Mouse (Mus musculus) neural tube, embryonic 14.5 days (tissue): ENCODE results near the gene Rgl3. TPM values are rescaled to one million over a fixed set of nuclear protein-coding genes. Genes with fewer than 3 reads are reported as not detected.
A peak's percentile ranks its signal among the peaks of the same experiment; 100 is the strongest.

Experiments used
- ATAC-seq: fragments of 200-750 bp; cut with Nextera tagmentation; 2 replicates; pipeline ENCODE4 v1.8.0; 2017; ENCODE audit warnings: low read depth, mild to moderate bottlenecking, moderate TSS enrichment, moderate library complexity
- H3K27ac ChIP-seq: fragments of 300-500 bp; sonication (generic); 2 replicates; pipeline ENCODE4 v1.5.1; 2014; ENCODE audit warnings: low read depth, mild to moderate bottlenecking, control low read depth, low read length, moderate library complexity, mixed read lengths
- H3K27me3 ChIP-seq: fragments of 300-500 bp; sonication (generic); 2 replicates; pipeline ENCODE4 v1.6.1; 2014; ENCODE audit warnings: low read length; ENCODE audit not compliant: control insufficient read depth, insufficient read depth
- H3K36me3 ChIP-seq: fragments of 300-500 bp; sonication (generic); 2 replicates; pipeline ENCODE4 v1.6.1; 2014; ENCODE audit warnings: low read length, mixed read lengths; ENCODE audit not compliant: control insufficient read depth, insufficient read depth
- H3K4me1 ChIP-seq: fragments of 300-500 bp; sonication (generic); 2 replicates; pipeline ENCODE4 v1.6.1; 2014; ENCODE audit warnings: low read length; ENCODE audit not compliant: control insufficient read depth, insufficient read depth
- H3K4me2 ChIP-seq: fragments of 300-500 bp; sonication (generic); 2 replicates; pipeline ENCODE4 v1.6.1; 2014; ENCODE audit warnings: mild to moderate bottlenecking, low read depth, low read length, control low read depth
- H3K4me3 ChIP-seq: fragments of 300-500 bp; sonication (generic); 2 replicates; pipeline ENCODE4 v1.5.1; 2014; ENCODE audit warnings: low read depth, low read length, control low read depth, mixed read lengths
- H3K9ac ChIP-seq: fragments of 300-500 bp; sonication (generic); replicated peaks from 2 replicates; pipeline ENCODE4 v1.6.1; 2014; ENCODE audit warnings: low read depth, mild to moderate bottlenecking, control low read depth, low read length, mixed read lengths
- H3K9me3 ChIP-seq: fragments of 300-500 bp; sonication (generic); 2 replicates; pipeline ENCODE4 v1.6.1; 2016; ENCODE audit warnings: low read length; ENCODE audit not compliant: control insufficient read depth
- WGBS: fragments of 180-500 bp; shearing (Covaris S2); extraction: QIAGEN DNeasy Blood & Tissue Kit; methylation state at CpG from one replicate; pipeline ENCODE4 v1.1.7; 2014; 5-methylcytosine and 5-hydroxymethylcytosine counted together
- polyA plus RNA-seq: library from polyadenylated mRNA; unstranded; fragments of >200 nt; fragmentation: Nextera tagmentation; extraction: Ambion mirVana; gene quantifications from 2 replicates; pipeline ENCODE4 v1.2.1, GENCODE M21; 2014

The Rgl3 gene
- polyA plus RNA-seq, 1 experiment from 2014 or later: 1.8 TPM

GRCm38 (mm10) chr9:21992227-21992626, 3.0 kb upstream of the Rgl3 start:
- no peaks in the 10 kb centered on the region for H3K36me3 ChIP-seq
- no peak overlapping the region for H3K4me2 ChIP-seq
- H3K9ac ChIP-seq: no peak overlapping the region
- 79% methylated on average over 4 of the region's 4 CpGs for WGBS
- H3K27me3 ChIP-seq: peaks cover 26% of the 10 kb centered on the region
- H3K4me1 ChIP-seq: peaks cover 14% of the 10 kb centered on the region
- no peak overlapping the region for H3K27ac ChIP-seq
- ATAC-seq: no peak
- no peaks in the 10 kb centered on the region for H3K9me3 ChIP-seq
- no peak overlapping the region for H3K4me3 ChIP-seq

- peaks cover 28% of the 10 kb centered on the region for H3K27me3 ChIP-seq
- peak; percentile 44; the same call in 1 of the 2 replicates for ATAC-seq
- 1% methylated on average over 32 of the region's 32 CpGs for WGBS
Measured at GRCm38 (mm10) chr9:21988421-21989101, 685 bp downstream of the Rgl3 start.

GRCm38 (mm10) chr9:21987592-21988342, 1.5 kb downstream of the Rgl3 start:
- no peaks in the 10 kb centered on the region for H3K36me3 ChIP-seq
- no peak overlapping the region for H3K27ac ChIP-seq
- no peak overlapping the region for H3K9ac ChIP-seq
- H3K27me3 ChIP-seq: peaks cover 28% of the 10 kb centered on the region
- H3K4me3 ChIP-seq: no peak overlapping the region
- no peak for ATAC-seq
- 7% methylated on average over 35 of the region's 36 CpGs for WGBS
- no peaks in the 10 kb centered on the region for H3K9me3 ChIP-seq
- H3K4me1 ChIP-seq: peaks cover 14% of the 10 kb centered on the region
- no peak overlapping the region; the same call in 1 of the 2 replicates for H3K4me2 ChIP-seq

More at GRCm38 (mm10) chr9:21988421-21989101, 685 bp downstream of the Rgl3 start:
- H3K4me1 ChIP-seq: peaks cover 14% of the 10 kb centered on the region
- H3K4me3 ChIP-seq: peak overlapping the region; percentile 27
- H3K9me3 ChIP-seq: no peaks in the 10 kb centered on the region
- no peak overlapping the region for H3K9ac ChIP-seq
- H3K4me2 ChIP-seq: peak overlapping the region; percentile 51
- no peaks in the 10 kb centered on the region for H3K36me3 ChIP-seq
- H3K27ac ChIP-seq: no peak overlapping the region

- Histone ChIP-seq H3K9ac (no peak overlapping the region), H3K4me1 (peaks cover 7% of the 10 kb centered on the region; the same call in 1 of the 2 replicates), H3K36me3 (no peaks in the 10 kb centered on the region), H3K27me3 (peaks cover 10% of the 10 kb centered on the region; the same call in 1 of the 2 replicates), H3K27ac (no peak overlapping the region), H3K9me3 (no peaks in the 10 kb centered on the region), H3K4me3 (no peak overlapping the region), H3K4me2 (no peak overlapping the region)
- 26% methylated on average over 3 of the region's 3 CpGs for whole genome bisulfite sequencing
- no peak for ATAC-seq
Measured at GRCm38 (mm10) chr9:21983911-21984310, 5.3 kb downstream of the Rgl3 start.

GRCm38 (mm10) chr9:21978398-21979128, 10.7 kb downstream of the Rgl3 start:
- no peak for ATAC-seq
- H3K27ac ChIP-seq: no peak overlapping the region
- no peaks in the 10 kb centered on the region for H3K9me3 ChIP-seq
- 94% methylated on average over 4 of the region's 4 CpGs for WGBS
- no peaks in the 10 kb centered on the region for H3K27me3 ChIP-seq
- H3K4me2 ChIP-seq: no peak overlapping the region
- no peak overlapping the region for H3K9ac ChIP-seq
- no peak overlapping the region for H3K4me3 ChIP-seq
- no peaks in the 10 kb centered on the region for H3K4me1 ChIP-seq
- H3K36me3 ChIP-seq: no peaks in the 10 kb centered on the region

GRCm38 (mm10) chr9:21977972-21978371, 11.3 kb downstream of the Rgl3 start:
- H3K27ac ChIP-seq: no peak overlapping the region
- 18% methylated on average over 2 of the region's 2 CpGs for WGBS
- no peak overlapping the region for H3K9ac ChIP-seq
- no peaks in the 10 kb centered on the region for H3K36me3 ChIP-seq
- no peaks in the 10 kb centered on the region for H3K9me3 ChIP-seq
- H3K27me3 ChIP-seq: no peaks in the 10 kb centered on the region
- H3K4me1 ChIP-seq: no peaks in the 10 kb centered on the region
- no peak overlapping the region for H3K4me3 ChIP-seq
- no peak overlapping the region for H3K4me2 ChIP-seq
- no peak for ATAC-seq

GRCm38 (mm10) chr9:21977331-21977730, 11.9 kb downstream of the Rgl3 start:
- no peak overlapping the region for H3K4me3 ChIP-seq
- no peaks in the 10 kb centered on the region for H3K9me3 ChIP-seq
- 89% methylated on average over 5 of the region's 5 CpGs for WGBS
- H3K9ac ChIP-seq: no peak overlapping the region
- no peaks in the 10 kb centered on the region for H3K4me1 ChIP-seq
- no peak overlapping the region for H3K4me2 ChIP-seq
- H3K27me3 ChIP-seq: no peaks in the 10 kb centered on the region
- no peak overlapping the region for H3K27ac ChIP-seq
- ATAC-seq: no peak
- H3K36me3 ChIP-seq: no peaks in the 10 kb centered on the region

GRCm38 (mm10) chr9:21976626-21977175, 12.5 kb downstream of the Rgl3 start:
- no peaks in the 10 kb centered on the region for H3K9me3 ChIP-seq
- H3K4me2 ChIP-seq: no peak overlapping the region
- 92% methylated on average over 10 of the region's 10 CpGs for WGBS
- no peaks in the 10 kb centered on the region for H3K4me1 ChIP-seq
- no peaks in the 10 kb centered on the region for H3K27me3 ChIP-seq
- no peak overlapping the region for H3K27ac ChIP-seq
- H3K36me3 ChIP-seq: no peaks in the 10 kb centered on the region
- H3K9ac ChIP-seq: no peak overlapping the region
- no peak overlapping the region for H3K4me3 ChIP-seq
- no peak for ATAC-seq
